Mouse (Mus musculus) midbrain, embryonic 13.5 days (tissue): ENCODE measurements around the gene Usp51. TPM values are rescaled to one million over a fixed set of nuclear protein-coding genes. Genes with fewer than 3 reads are reported as not detected.
"Not testable (repeated sequence)": the region's sequence is repeated elsewhere in the genome, so short reads cannot be mapped to it uniquely, and the experiment has no call there.

ENCODE experiments used
- ATAC-seq: fragments of 200-750 bp; cut with Nextera tagmentation; 2 replicates; pipeline ENCODE4 v1.8.0; 2017; ENCODE audit warnings: mild to moderate bottlenecking, moderate TSS enrichment, moderate library complexity
- H3K27ac ChIP-seq: fragments of 300-500 bp; sonication (generic); 2 replicates; pipeline ENCODE4 v1.5.1; 2015; ENCODE audit warnings: inconsistent platforms, mild to moderate bottlenecking, moderate library complexity
- H3K27me3 ChIP-seq: fragments of 300-500 bp; sonication (generic); 2 replicates; pipeline ENCODE4 v1.6.1; 2015; ENCODE audit warnings: mild to moderate bottlenecking, inconsistent platforms
- H3K36me3 ChIP-seq: fragments of 300-500 bp; sonication (generic); 2 replicates; pipeline ENCODE4 v1.6.1; 2015; ENCODE audit warnings: mild to moderate bottlenecking, inconsistent platforms
- H3K4me1 ChIP-seq: fragments of 300-500 bp; sonication (generic); replicated peaks from 2 replicates; pipeline ENCODE4 v1.6.1; 2015; ENCODE audit warnings: inconsistent platforms
- H3K4me2 ChIP-seq: fragments of 300-500 bp; sonication (generic); replicated peaks from 2 replicates; pipeline ENCODE4 v1.6.1; 2015; ENCODE audit warnings: moderate library complexity, mild to moderate bottlenecking, inconsistent platforms
- H3K4me3 ChIP-seq: fragments of 300-500 bp; sonication (generic); replicated peaks from 2 replicates; pipeline ENCODE4 v1.5.1; 2015; ENCODE audit warnings: mild to moderate bottlenecking, inconsistent platforms
- H3K9ac ChIP-seq: fragments of 300-500 bp; sonication (generic); replicated peaks from 2 replicates; pipeline ENCODE4 v1.6.1; 2015; ENCODE audit warnings: mild to moderate bottlenecking, inconsistent platforms
- H3K9me3 ChIP-seq: fragments of 300-500 bp; sonication (generic); 2 replicates; pipeline ENCODE4 v1.6.1; 2016; ENCODE audit warnings: mild to moderate bottlenecking, inconsistent platforms
- WGBS: fragments of 180-500 bp; shearing (Covaris S2); methylation state at CpG from one replicate; pipeline ENCODE4 v1.1.7; 2015; 5-methylcytosine and 5-hydroxymethylcytosine counted together
- polyA plus RNA-seq: library from polyadenylated mRNA; unstranded; fragments of >200 nt; fragmentation: Nextera tagmentation; extraction: Ambion mirVana; gene quantifications from 2 replicates; pipeline ENCODE4 v1.2.1, GENCODE M21; 2015

Gene Usp51
- 2.7 and 3.0 TPM in 2 replicates for polyA plus RNA-seq

- Histone ChIP-seq H3K27me3 (no peaks in the 10 kb centered on the region), H3K4me2 (peak within 1 kb of the TSS; percentile 58), H3K4me3 (peak within 1 kb of the TSS; percentile 54), H3K9ac (peak within 1 kb of the TSS; percentile 69), H3K36me3 (no peaks in the 10 kb centered on the region), H3K9me3 (no peaks in the 10 kb centered on the region), H3K27ac (peak within 1 kb of the TSS; percentile 90), H3K4me1 (no peaks in the 10 kb centered on the region)
- WGBS: 19% methylated on average over 23 of the region's 23 CpGs
- ATAC-seq: peak; percentile 85
Measured at GRCm38 (mm10) chrX:153006387-153006841, at the start of gene Usp51. Gene Usp51, plus strand, starts transcription at chrX:153006469.

GRCm38 (mm10) chrX:152969606-152970005 is 36.7 kb upstream of the Usp51 start:
- Histone ChIP-seq H3K9me3 (no peaks in the 10 kb centered on the region), H3K4me2 (no peak overlapping the region), H3K9ac (no peak overlapping the region), H3K27ac (no peak overlapping the region), H3K36me3 (no peaks in the 10 kb centered on the region), H3K4me3 (no peak overlapping the region), H3K27me3 (no peaks in the 10 kb centered on the region; the same call in 1 of the 2 replicates), H3K4me1 (peaks cover 3% of the 10 kb centered on the region)
- peak; percentile 15; the same call in 1 of the 2 replicates for ATAC-seq
- 56% methylated on average over 6 of the region's 6 CpGs for WGBS

- 13% methylated on average over 6 of the region's 19 CpGs for WGBS
Measured at GRCm38 (mm10) chrX:152973476-152974203, 32.6 kb upstream of the Usp51 start.

GRCm38 (mm10) chrX:152974204-152974661 is 32.0 kb upstream of the Usp51 start:
- ATAC-seq: no peak
- Histone ChIP-seq H3K9me3 (no peaks in the 10 kb centered on the region), H3K9ac (no peak overlapping the region), H3K4me3 (no peak overlapping the region), H3K36me3 (no peaks in the 10 kb centered on the region), H3K27me3 (peaks cover 7% of the 10 kb centered on the region; the same call in 1 of the 2 replicates), H3K4me1 (peaks cover 9% of the 10 kb centered on the region), H3K4me2 (peak overlapping the region; percentile 41), H3K27ac (peak overlapping the region; percentile 90)
- 20% methylated on average over 10 of the region's 10 CpGs for WGBS

More at GRCm38 (mm10) chrX:152973476-152974203, 32.6 kb upstream of the Usp51 start:
- not testable (repeated sequence) for H3K4me3 ChIP-seq, H3K4me1 ChIP-seq, H3K36me3 ChIP-seq, H3K9me3 ChIP-seq, H3K27me3 ChIP-seq, H3K9ac ChIP-seq
- peak; percentile 98 for ATAC-seq
- Histone ChIP-seq H3K27ac (peak overlapping the region; percentile 90), H3K4me2 (peak overlapping the region; percentile 41)

DNA sequence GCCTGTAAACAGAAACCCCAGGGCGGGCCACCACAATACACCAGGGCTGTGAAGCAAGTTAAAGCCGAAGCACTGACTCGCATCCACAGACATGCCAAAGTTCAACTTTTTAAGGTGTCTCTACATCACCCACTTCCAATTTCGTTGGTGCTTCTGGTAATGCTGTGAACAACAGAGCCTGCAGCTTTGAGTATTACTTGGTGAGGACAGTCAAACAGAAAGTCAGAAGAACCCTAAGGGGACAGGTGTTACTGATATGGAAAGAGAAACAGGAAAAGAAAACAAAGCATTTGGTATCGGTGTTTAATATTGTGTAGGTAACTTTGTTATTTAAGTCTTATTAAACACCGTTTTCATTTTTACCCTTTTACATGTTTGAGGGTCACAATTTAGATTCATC is 29.7 kb upstream of the Usp51 start:
- no peak overlapping the region for H3K4me2 ChIP-seq
- H3K36me3 ChIP-seq: no peaks in the 10 kb centered on the region
- peaks cover 7% of the 10 kb centered on the region; the same call in 1 of the 2 replicates for H3K27me3 ChIP-seq
- peaks cover 9% of the 10 kb centered on the region for H3K4me1 ChIP-seq
- H3K27ac ChIP-seq: no peak overlapping the region
- no peak for ATAC-seq
- no peak overlapping the region for H3K9ac ChIP-seq
- no peaks in the 10 kb centered on the region for H3K9me3 ChIP-seq
- 95% methylated on average over 6 of the region's 6 CpGs for WGBS
- H3K4me3 ChIP-seq: no peak overlapping the region

- Histone ChIP-seq H3K27ac (no peak overlapping the region), H3K36me3 (no peaks in the 10 kb centered on the region), H3K9ac (no peak overlapping the region), H3K9me3 (no peaks in the 10 kb centered on the region), H3K27me3 (no peaks in the 10 kb centered on the region), H3K4me2 (no peak overlapping the region), H3K4me3 (no peak overlapping the region), H3K4me1 (no peaks in the 10 kb centered on the region)
- no peak for ATAC-seq
- 68% methylated on average over 2 of the region's 2 CpGs for WGBS
Measured at GRCm38 (mm10) chrX:152985009-152985408, 21.3 kb upstream of the Usp51 start.

- H3K27ac ChIP-seq, H3K4me1 ChIP-seq, H3K4me2 ChIP-seq, H3K9me3 ChIP-seq, ATAC-seq, H3K36me3 ChIP-seq, H3K9ac ChIP-seq, H3K27me3 ChIP-seq, H3K4me3 ChIP-seq: not testable (repeated sequence)
Measured at GRCm38 (mm10) chrX:152989852-152990251, 16.4 kb upstream of the Usp51 start.

DNA sequence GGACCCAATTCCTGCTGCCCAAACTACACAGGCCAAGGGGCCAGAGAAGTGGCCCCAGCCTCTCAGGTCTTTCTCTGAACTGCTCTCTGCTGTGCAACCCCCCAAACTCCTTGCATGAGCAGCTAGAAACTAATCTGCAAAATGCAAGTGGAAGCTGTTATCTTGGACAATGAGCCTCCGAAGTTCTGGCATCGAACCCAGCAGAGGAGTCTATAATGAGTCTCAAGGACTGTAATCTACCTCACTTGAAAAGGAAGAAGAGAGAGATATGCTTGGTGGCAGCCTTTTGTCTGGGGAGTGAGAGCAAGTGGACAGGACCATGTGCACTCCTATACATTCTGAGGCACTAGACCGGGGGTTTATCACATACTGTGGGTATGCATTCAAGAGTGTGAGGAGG is 10.2 kb upstream of the Usp51 start:
- WGBS: no CpG with 5 or more reads among the region's 3 CpGs
- not testable (repeated sequence) for H3K36me3 ChIP-seq, H3K4me2 ChIP-seq, H3K27ac ChIP-seq, H3K27me3 ChIP-seq, H3K4me1 ChIP-seq, ATAC-seq, H3K4me3 ChIP-seq, H3K9ac ChIP-seq, H3K9me3 ChIP-seq

DNA sequence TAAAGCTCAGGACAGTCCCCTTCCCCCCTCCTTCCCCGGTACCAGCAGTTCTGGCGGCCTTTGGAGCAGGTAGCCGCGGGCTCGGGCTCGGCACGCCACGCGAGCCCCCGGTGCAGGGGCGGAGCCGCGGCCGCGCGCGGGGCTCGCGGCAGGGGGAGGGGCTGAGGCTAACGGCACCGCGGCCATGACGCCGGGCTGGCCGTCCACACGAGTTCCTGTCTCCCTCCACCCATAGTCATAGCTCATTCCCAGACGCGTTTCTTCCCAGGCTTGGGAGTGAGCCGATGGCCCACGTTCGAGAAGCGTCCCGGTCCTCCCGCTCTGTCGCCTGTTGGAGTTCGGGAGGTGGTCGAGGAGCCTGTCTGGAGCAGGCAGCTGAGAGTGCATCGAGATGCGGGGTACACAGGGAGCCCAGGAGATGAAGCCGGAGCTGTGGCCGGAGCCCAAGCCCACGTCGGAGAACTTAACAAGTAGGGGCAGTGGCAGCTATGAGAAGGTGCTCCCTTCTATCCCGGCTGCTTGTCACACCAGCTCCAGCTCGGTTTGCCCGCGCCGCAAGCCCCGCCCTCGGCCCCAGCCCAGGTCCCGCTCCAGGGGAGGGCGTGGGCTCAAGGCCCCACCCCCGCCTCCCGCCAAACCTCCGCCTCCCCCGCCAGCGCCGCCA is 884 bp downstream of the Usp51 start:
- Histone ChIP-seq H3K36me3 (no peaks in the 10 kb centered on the region), H3K27me3 (no peaks in the 10 kb centered on the region), H3K9ac (peak overlapping the region; percentile 69), H3K4me2 (peak overlapping the region; percentile 58), H3K4me1 (no peaks in the 10 kb centered on the region), H3K9me3 (no peaks in the 10 kb centered on the region), H3K4me3 (peak overlapping the region; percentile 54), H3K27ac (peak overlapping the region; percentile 90)
- peak; percentile 89 for ATAC-seq
- 31% methylated on average over 34 of the region's 58 CpGs for whole genome bisulfite sequencing

DNA sequence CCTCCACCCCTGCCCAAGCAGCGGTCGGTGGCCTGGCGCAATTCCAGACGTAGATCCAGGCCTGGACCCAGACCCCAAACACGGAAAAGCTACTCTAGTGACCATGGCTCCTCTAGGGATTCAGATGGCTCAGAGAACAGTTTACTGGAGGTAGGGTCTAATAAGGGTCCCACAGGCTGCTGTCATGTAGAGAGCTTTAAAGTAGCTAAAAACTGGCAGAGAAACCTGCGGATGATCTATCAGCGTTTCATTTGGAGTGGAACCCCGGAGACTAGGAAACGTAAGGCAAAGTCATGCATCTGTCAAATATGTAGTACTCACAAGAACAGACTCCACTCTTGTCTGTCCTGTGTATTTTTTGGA is 1.4 kb downstream of the Usp51 start:
- WGBS: 36% methylated on average over 9 of the region's 9 CpGs
- peak overlapping the region; percentile 90 for H3K27ac ChIP-seq
- no peaks in the 10 kb centered on the region for H3K9me3 ChIP-seq
- H3K27me3 ChIP-seq: no peaks in the 10 kb centered on the region
- H3K36me3 ChIP-seq: no peaks in the 10 kb centered on the region
- peak overlapping the region; percentile 54 for H3K4me3 ChIP-seq
- H3K9ac ChIP-seq: peak overlapping the region; percentile 69
- no peak for ATAC-seq
- H3K4me1 ChIP-seq: no peaks in the 10 kb centered on the region
- peak overlapping the region; percentile 58 for H3K4me2 ChIP-seq

- ATAC-seq, H3K36me3 ChIP-seq, H3K4me3 ChIP-seq, H3K4me1 ChIP-seq, H3K27ac ChIP-seq, H3K9ac ChIP-seq, H3K27me3 ChIP-seq, H3K4me2 ChIP-seq, H3K9me3 ChIP-seq: not testable (repeated sequence)
- no CpG with 5 or more reads among the region's 3 CpGs for WGBS
Measured at GRCm38 (mm10) chrX:153025255-153025654, 19.0 kb downstream of the Usp51 start.

GRCm38 (mm10) chrX:153025709-153026108 is 19.4 kb downstream of the Usp51 start:
- WGBS: 91% methylated on average over 3 of the region's 3 CpGs

More at GRCm38 (mm10) chrX:153025709-153026108, 19.4 kb downstream of the Usp51 start:
- not testable (repeated sequence) for H3K36me3 ChIP-seq, H3K27me3 ChIP-seq, H3K9ac ChIP-seq, H3K4me3 ChIP-seq, H3K27ac ChIP-seq, H3K4me1 ChIP-seq, H3K4me2 ChIP-seq, H3K9me3 ChIP-seq, ATAC-seq
